Mouse (Mus musculus): ENCODE measurements around the gene Otud5. TPM values are rescaled to one million over a fixed set of nuclear protein-coding genes. Genes with fewer than 3 reads are reported as not detected.
"Not testable (repeated sequence)": the region's sequence is repeated elsewhere in the genome, so short reads cannot be mapped to it uniquely, and the experiment has no call there.

Gene Otud5
- 22.2 and 25.0 TPM in 2 replicates for polyA plus RNA-seq (2015; fragmentation: Nextera tagmentation; extraction: Ambion mirVana)

GRCm38 (mm10) chrX:7841163-7842162 is at the start of gene Otud5:
Gene Otud5, plus strand, starts transcription at chrX:7841364.
- H3K36me3 ChIP-seq (replicated peaks; ENCODE audit: insufficient read depth, low read length): peaks cover 8% of the 10 kb centered on the region
- peaks cover 16% of the 10 kb centered on the region for H3K4me1 ChIP-seq (ENCODE audit: insufficient read depth)
- no peaks in the 10 kb centered on the region for H3K27me3 ChIP-seq (ENCODE audit: insufficient read depth, low read length)
- H3K4me2 ChIP-seq (ENCODE audit: low read depth, low read length): peak within 1 kb of the TSS; percentile 76
- WGBS (ENCODE audit: insufficient replicate concordance): 13% methylated on average over 65 of the region's 74 CpGs
- peak within 1 kb of the TSS; percentile 89 for H3K9ac ChIP-seq (replicated peaks)
- peak; percentile 85; the same call in 1 of the 2 replicates for TF ChIP-seq EP300 (IDR thresholded peaks at IDR 0.05; ENCODE audit: low read depth)
- TF ChIP-seq CTCF (IDR thresholded peaks at IDR 0.05; ENCODE audit: low read depth): no peak
- DNase-seq: peak; percentile 96
- peak within 1 kb of the TSS; percentile 98 for H3K27ac ChIP-seq (ENCODE audit: low read depth)
- peak within 1 kb of the TSS; percentile 84 for H3K4me3 ChIP-seq (ENCODE audit: low read depth, low read length)
- no peaks in the 10 kb centered on the region for H3K9me3 ChIP-seq (ENCODE audit: low read length)
- peak; percentile 90 for ATAC-seq

GRCm38 (mm10) chrX:7793361-7793760 is 47.8 kb upstream of the Otud5 start:
- H3K4me2 ChIP-seq (ENCODE audit: low read depth, low read length): no peak overlapping the region
- no peaks in the 10 kb centered on the region for H3K9me3 ChIP-seq (ENCODE audit: low read length)
- no peak overlapping the region for H3K4me3 ChIP-seq (ENCODE audit: low read depth, low read length)
- H3K27me3 ChIP-seq (ENCODE audit: insufficient read depth, low read length): no peaks in the 10 kb centered on the region
- no peak overlapping the region for H3K27ac ChIP-seq (ENCODE audit: low read depth)
- H3K36me3 ChIP-seq (replicated peaks; ENCODE audit: insufficient read depth, low read length): no peaks in the 10 kb centered on the region; the same call in 1 of the 2 replicates
- DNase-seq (no peak), ATAC-seq (no peak)
- peak; percentile 64 for TF ChIP-seq CTCF (IDR thresholded peaks at IDR 0.05; ENCODE audit: low read depth)
- no peak for TF ChIP-seq EP300 (IDR thresholded peaks at IDR 0.05; ENCODE audit: low read depth)
- no peak overlapping the region for H3K9ac ChIP-seq (replicated peaks)
- H3K4me1 ChIP-seq (ENCODE audit: insufficient read depth): peaks cover 5% of the 10 kb centered on the region; the same call in 1 of the 2 replicates
- 44% methylated on average over 3 of the region's 3 CpGs for WGBS (ENCODE audit: insufficient replicate concordance)

- TF ChIP-seq EP300 (IDR thresholded peaks at IDR 0.05; ENCODE audit: low read depth): no peak
- TF ChIP-seq CTCF (IDR thresholded peaks at IDR 0.05; ENCODE audit: low read depth): no peak
- ATAC-seq (no peak), DNase-seq (peak; percentile 44)
- Histone ChIP-seq H3K9me3 (ENCODE audit: low read length) (no peaks in the 10 kb centered on the region), H3K9ac (replicated peaks) (no peak overlapping the region), H3K4me1 (ENCODE audit: insufficient read depth) (peaks cover 5% of the 10 kb centered on the region; the same call in 1 of the 2 replicates), H3K27me3 (ENCODE audit: insufficient read depth, low read length) (no peaks in the 10 kb centered on the region), H3K27ac (ENCODE audit: low read depth) (no peak overlapping the region), H3K4me3 (ENCODE audit: low read depth, low read length) (no peak overlapping the region), H3K4me2 (ENCODE audit: low read depth, low read length) (no peak overlapping the region), H3K36me3 (replicated peaks; ENCODE audit: insufficient read depth, low read length) (peaks cover 7% of the 10 kb centered on the region)
- 44% methylated on average over 7 of the region's 7 CpGs for WGBS (ENCODE audit: insufficient replicate concordance)
Observed at GRCm38 (mm10) chrX:7795016-7795415, 46.1 kb upstream of the Otud5 start.

- H3K9ac ChIP-seq (replicated peaks): no peak overlapping the region
- no peak overlapping the region for H3K4me3 ChIP-seq (ENCODE audit: low read depth, low read length)
- no peaks in the 10 kb centered on the region for H3K9me3 ChIP-seq (ENCODE audit: low read length)
- TF ChIP-seq CTCF (IDR thresholded peaks at IDR 0.05; ENCODE audit: low read depth) (0 out of 2 replicates have a peak, but pooled peaks have one; percentile 17), EP300 (IDR thresholded peaks at IDR 0.05; ENCODE audit: low read depth) (no peak)
- H3K27ac ChIP-seq (ENCODE audit: low read depth): no peak overlapping the region
- WGBS (ENCODE audit: insufficient replicate concordance): 54% methylated on average over 3 of the region's 3 CpGs
- H3K4me2 ChIP-seq (ENCODE audit: low read depth, low read length): no peak overlapping the region
- ATAC-seq (peak; percentile 86), DNase-seq (no peak)
- peaks cover 12% of the 10 kb centered on the region for H3K36me3 ChIP-seq (replicated peaks; ENCODE audit: insufficient read depth, low read length)
- H3K4me1 ChIP-seq (ENCODE audit: insufficient read depth): no peaks in the 10 kb centered on the region
- no peaks in the 10 kb centered on the region for H3K27me3 ChIP-seq (ENCODE audit: insufficient read depth, low read length)
Observed at GRCm38 (mm10) chrX:7797327-7797726, 43.8 kb upstream of the Otud5 start.

GRCm38 (mm10) chrX:7802157-7802556 is 39.0 kb upstream of the Otud5 start:
- not testable (repeated sequence) for H3K4me2 ChIP-seq (ENCODE audit: low read depth, low read length); H3K27me3 ChIP-seq (ENCODE audit: insufficient read depth, low read length); H3K9ac ChIP-seq (replicated peaks); ATAC-seq; DNase-seq; H3K27ac ChIP-seq (ENCODE audit: low read depth); H3K4me1 ChIP-seq (ENCODE audit: insufficient read depth); H3K4me3 ChIP-seq (ENCODE audit: low read depth, low read length); H3K9me3 ChIP-seq (ENCODE audit: low read length)
- WGBS (ENCODE audit: insufficient replicate concordance): 73% methylated on average over 2 of the region's 2 CpGs
- peaks cover 29% of the 10 kb centered on the region for H3K36me3 ChIP-seq (replicated peaks; ENCODE audit: insufficient read depth, low read length)

GRCm38 (mm10) chrX:7815016-7815415 is 26.1 kb upstream of the Otud5 start:
- DNase-seq: peak; percentile 54
- 53% methylated on average over 8 of the region's 8 CpGs for WGBS (ENCODE audit: insufficient replicate concordance)

More at GRCm38 (mm10) chrX:7815016-7815415, 26.1 kb upstream of the Otud5 start:
- not testable (repeated sequence) for H3K9me3 ChIP-seq (ENCODE audit: low read length); H3K4me3 ChIP-seq (ENCODE audit: low read depth, low read length); H3K27ac ChIP-seq (ENCODE audit: low read depth); H3K4me2 ChIP-seq (ENCODE audit: low read depth, low read length); H3K4me1 ChIP-seq (ENCODE audit: insufficient read depth); H3K9ac ChIP-seq (replicated peaks); H3K27me3 ChIP-seq (ENCODE audit: insufficient read depth, low read length)
- peak; percentile 70 for TF ChIP-seq CTCF (IDR thresholded peaks at IDR 0.05; ENCODE audit: low read depth)
- ATAC-seq: peak; percentile 56; the same call in 1 of the 2 replicates
- peaks cover 19% of the 10 kb centered on the region for H3K36me3 ChIP-seq (replicated peaks; ENCODE audit: insufficient read depth, low read length)

Measured in liver, postnatal 0 days (tissue).